Mouse (Mus musculus) stomach, embryonic 14.5 days (tissue): ENCODE measurements around the gene Dnajb2. TPM values are rescaled to one million over a fixed set of nuclear protein-coding genes. Genes with fewer than 3 reads are reported as not detected.

Experiments
- ATAC-seq: fragments of 200-750 bp; cut with Nextera tagmentation; 2 replicates; pipeline ENCODE4 v1.8.0; 2017; ENCODE audit warnings: low read depth, moderate TSS enrichment; ENCODE audit not compliant: insufficient number of reproducible peaks, insufficient read depth, low FRiP score
- H3K27ac ChIP-seq: fragments of 300-500 bp; sonication (generic); 2 replicates; pipeline ENCODE4 v1.5.1; 2014; ENCODE audit warnings: mild to moderate bottlenecking, low read length, moderate library complexity, mixed read lengths
- H3K27me3 ChIP-seq: fragments of 300-500 bp; sonication (generic); 2 replicates; pipeline ENCODE4 v1.6.1; 2014; ENCODE audit warnings: low read length, control low read depth, mixed read lengths; ENCODE audit not compliant: control insufficient read depth, insufficient read depth
- H3K36me3 ChIP-seq: fragments of 300-500 bp; sonication (generic); 2 replicates; pipeline ENCODE4 v1.6.1; 2014; ENCODE audit warnings: mild to moderate bottlenecking, control low read depth, low read length, moderate library complexity, mixed read lengths; ENCODE audit not compliant: control insufficient read depth, insufficient read depth
- H3K4me1 ChIP-seq: fragments of 300-500 bp; sonication (generic); 2 replicates; pipeline ENCODE4 v1.6.1; 2014; ENCODE audit warnings: low read length, control low read depth, mixed read lengths; ENCODE audit not compliant: control insufficient read depth, insufficient read depth
- H3K4me2 ChIP-seq: fragments of 300-500 bp; sonication (generic); replicated peaks from 2 replicates; pipeline ENCODE4 v1.6.1; 2014; ENCODE audit warnings: low read depth, low read length, control low read depth
- H3K4me3 ChIP-seq: fragments of 300-500 bp; sonication (generic); 2 replicates; pipeline ENCODE4 v1.5.1; 2014; ENCODE audit warnings: low read depth, low read length, control low read depth
- H3K9ac ChIP-seq: fragments of 300-500 bp; sonication (generic); replicated peaks from 2 replicates; pipeline ENCODE4 v1.6.1; 2014; ENCODE audit warnings: low read depth, mild to moderate bottlenecking, control low read depth, low read length, moderate library complexity, mixed read lengths
- H3K9me3 ChIP-seq: fragments of 300-500 bp; sonication (generic); 2 replicates; pipeline ENCODE4 v1.6.1; 2016; ENCODE audit warnings: low read depth, low read length, control low read depth; ENCODE audit not compliant: control insufficient read depth
- WGBS: fragments of 180-500 bp; shearing (Covaris S2); extraction: QIAGEN DNeasy Blood & Tissue Kit; methylation state at CpG from one replicate; pipeline ENCODE4 v1.1.7; 2014; 5-methylcytosine and 5-hydroxymethylcytosine counted together
- polyA plus RNA-seq: library from polyadenylated mRNA; unstranded; fragments of >200 nt; fragmentation: Nextera tagmentation; extraction: Ambion mirVana; gene quantifications from 2 replicates; pipeline ENCODE4 v1.2.1, GENCODE M21; 2014

The Dnajb2 gene
- polyA plus RNA-seq, 1 experiment from 2014 or later, result 14.3 TPM

- WGBS, result 13% methylated on average over 31 of the region's 32 CpGs
- Histone ChIP-seq H3K4me1 (no peaks in the 10 kb centered on the region), H3K9ac (no peak within 1 kb of the TSS), H3K4me2 (peak within 1 kb of the TSS; percentile 18; the same call in 1 of the 2 replicates), H3K27me3 (peaks cover 22% of the 10 kb centered on the region), H3K27ac (no peak within 1 kb of the TSS), H3K4me3 (peak within 1 kb of the TSS; percentile 3; the same call in 1 of the 2 replicates), H3K36me3 (no peaks in the 10 kb centered on the region), H3K9me3 (no peaks in the 10 kb centered on the region)
- ATAC-seq, result no peak
Measured at GRCm38 (mm10) chr1:75264091-75264880, 28.1 kb downstream of the Dnajb2 start, which contains the start of gene Ptprn. TSS of gene Ptprn (minus strand) at chr1:75264502.

GRCm38 (mm10) chr1:75277195-75278188, 41.3 kb downstream of the Dnajb2 start:
- no peaks in the 10 kb centered on the region for H3K36me3 ChIP-seq
- H3K4me1 ChIP-seq, result no peaks in the 10 kb centered on the region
- no peak for ATAC-seq
- 6% methylated on average over 23 of the region's 23 CpGs for WGBS
- no peaks in the 10 kb centered on the region for H3K9me3 ChIP-seq
- no peak overlapping the region for H3K4me2 ChIP-seq
- H3K27ac ChIP-seq, result no peak overlapping the region
- H3K9ac ChIP-seq, result no peak overlapping the region
- H3K27me3 ChIP-seq, result 0 out of 2 replicates have a peak, but pooled peaks cover 4% of the 10 kb centered on the region
- no peak overlapping the region for H3K4me3 ChIP-seq

GRCm38 (mm10) chr1:75278228-75278627, 42.0 kb downstream of the Dnajb2 start, which contains the start of gene Resp18:
TSS of gene Resp18 (minus strand) at chr1:75278415.
- no peak within 1 kb of the TSS for H3K27ac ChIP-seq
- no peaks in the 10 kb centered on the region for H3K4me1 ChIP-seq
- H3K9ac ChIP-seq, result no peak within 1 kb of the TSS
- no peaks in the 10 kb centered on the region for H3K9me3 ChIP-seq
- H3K27me3 ChIP-seq, result 0 out of 2 replicates have a peak, but pooled peaks cover 4% of the 10 kb centered on the region
- no peak for ATAC-seq
- no peaks in the 10 kb centered on the region for H3K36me3 ChIP-seq
- 6% methylated on average over 13 of the region's 13 CpGs for WGBS
- no peak within 1 kb of the TSS for H3K4me3 ChIP-seq
- no peak within 1 kb of the TSS for H3K4me2 ChIP-seq

GRCm38 (mm10) chr1:75283017-75283416, 46.8 kb downstream of the Dnajb2 start:
- Histone ChIP-seq H3K4me3 (no peak overlapping the region), H3K27ac (no peak overlapping the region), H3K4me1 (no peaks in the 10 kb centered on the region), H3K9ac (no peak overlapping the region), H3K9me3 (no peaks in the 10 kb centered on the region), H3K4me2 (no peak overlapping the region), H3K36me3 (no peaks in the 10 kb centered on the region), H3K27me3 (no peaks in the 10 kb centered on the region)
- no peak for ATAC-seq
- WGBS, result 76% methylated on average over 5 of the region's 5 CpGs

- Histone ChIP-seq H3K36me3 (no peaks in the 10 kb centered on the region), H3K27ac (no peak overlapping the region), H3K4me1 (no peaks in the 10 kb centered on the region), H3K4me3 (no peak overlapping the region), H3K27me3 (no peaks in the 10 kb centered on the region), H3K4me2 (no peak overlapping the region), H3K9ac (no peak overlapping the region), H3K9me3 (no peaks in the 10 kb centered on the region)
- ATAC-seq, result no peak
- 82% methylated on average over 7 of the region's 7 CpGs for WGBS
Measured at GRCm38 (mm10) chr1:75284911-75285310, 48.7 kb downstream of the Dnajb2 start.

GRCm38 (mm10) chr1:75289376-75289775, 53.2 kb downstream of the Dnajb2 start:
- H3K36me3 ChIP-seq, result no peaks in the 10 kb centered on the region
- H3K27ac ChIP-seq, result no peak overlapping the region
- no peaks in the 10 kb centered on the region for H3K27me3 ChIP-seq
- no peaks in the 10 kb centered on the region for H3K9me3 ChIP-seq
- no peak overlapping the region for H3K4me2 ChIP-seq
- H3K9ac ChIP-seq, result no peak overlapping the region
- peaks cover 9% of the 10 kb centered on the region; the same call in 1 of the 2 replicates for H3K4me1 ChIP-seq
- 11% methylated on average over 7 of the region's 7 CpGs for whole genome bisulfite sequencing
- ATAC-seq, result no peak; the same call in 1 of the 2 replicates
- H3K4me3 ChIP-seq, result no peak overlapping the region

- no peak overlapping the region for H3K27ac ChIP-seq
- H3K4me3 ChIP-seq, result no peak overlapping the region
- no peaks in the 10 kb centered on the region for H3K9me3 ChIP-seq
- no peak overlapping the region for H3K9ac ChIP-seq
- no peak for ATAC-seq
- 53% methylated on average over 8 of the region's 8 CpGs for WGBS
- no peaks in the 10 kb centered on the region for H3K36me3 ChIP-seq
- no peaks in the 10 kb centered on the region for H3K27me3 ChIP-seq
- H3K4me2 ChIP-seq, result no peak overlapping the region
- H3K4me1 ChIP-seq, result peaks cover 9% of the 10 kb centered on the region; the same call in 1 of the 2 replicates
Measured at GRCm38 (mm10) chr1:75289888-75290431, 53.8 kb downstream of the Dnajb2 start.

- H3K9me3 ChIP-seq, result no peaks in the 10 kb centered on the region
- H3K27ac ChIP-seq, result no peak overlapping the region
- peaks cover 9% of the 10 kb centered on the region; the same call in 1 of the 2 replicates for H3K4me1 ChIP-seq
- no peak overlapping the region for H3K9ac ChIP-seq
- no peaks in the 10 kb centered on the region for H3K36me3 ChIP-seq
- ATAC-seq, result no peak
- no peak overlapping the region for H3K4me2 ChIP-seq
- no peaks in the 10 kb centered on the region for H3K27me3 ChIP-seq
- H3K4me3 ChIP-seq, result no peak overlapping the region
Measured at GRCm38 (mm10) chr1:75290582-75290981, 54.4 kb downstream of the Dnajb2 start.
